Mouse (Mus musculus) neural tube, embryonic 10.5 days (tissue): ENCODE results near the gene Treml2.

ENCODE experiments used
- DNase-seq: peaks from one replicate; pipeline ENCODE4 v3.0.0-alpha.2; 2017; ENCODE audit warnings: low spot score; ENCODE audit errors: extremely low spot score

Treml2 gene

GRCm38 (mm10) chr17:48299203-48299602, at the start of gene Treml2:
TSS of gene Treml2 (plus strand) at chr17:48299498.
- no peak for DNase-seq

DNA sequence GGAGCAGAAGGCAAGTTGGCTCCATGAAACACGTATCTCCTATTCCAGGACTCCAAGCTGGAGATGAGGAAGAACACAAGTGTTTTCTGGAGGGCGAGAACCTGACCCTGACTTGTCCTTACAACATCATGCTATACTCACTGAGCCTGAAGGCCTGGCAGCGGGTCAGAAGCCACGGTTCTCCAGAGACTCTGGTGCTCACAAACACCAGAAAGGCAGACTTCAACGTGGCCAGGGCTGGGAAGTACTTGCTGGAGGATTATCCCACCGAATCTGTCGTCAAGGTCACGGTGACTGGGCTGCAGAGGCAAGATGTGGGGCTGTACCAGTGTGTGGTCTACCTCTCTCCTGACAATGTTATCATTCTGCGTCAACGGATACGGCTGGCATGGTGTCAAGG, 49.8 kb upstream of the Treml2 start:
- DNase-seq = no peak

DNA sequence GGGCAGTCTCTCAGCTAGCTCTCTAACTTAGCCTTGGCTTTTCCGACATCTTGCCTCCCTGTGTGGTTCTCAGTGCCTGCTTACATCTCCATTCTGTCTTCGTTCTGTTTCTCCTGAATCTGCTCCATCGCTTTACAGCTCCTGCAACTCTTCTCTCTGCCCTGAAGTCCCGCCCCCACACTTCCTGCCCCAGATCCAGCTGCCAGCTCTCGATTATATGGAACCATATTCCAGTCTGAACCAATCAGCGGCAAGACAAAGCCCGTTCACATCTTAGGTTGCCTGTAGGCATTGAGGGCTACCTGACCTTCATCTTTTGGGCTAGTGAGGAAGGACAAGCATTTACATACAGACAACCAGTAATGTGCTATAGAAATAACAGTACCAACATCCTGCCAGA, 48.7 kb upstream of the Treml2 start:
- no peak for DNase-seq

- DNase-seq = no peak
These were observed 42.7 kb upstream of the Treml2 start for GRCm38 (mm10) chr17:48256575-48256974.

- DNase-seq = no peak
These were observed 37.4 kb upstream of the Treml2 start for GRCm38 (mm10) chr17:48261868-48262267.

- DNase-seq = no peak
These were observed 35.4 kb upstream of the Treml2 start, which contains the start of gene Treml4 for GRCm38 (mm10) chr17:48263741-48264362. TSS of gene Treml4 (plus strand) at chr17:48264295.

DNA sequence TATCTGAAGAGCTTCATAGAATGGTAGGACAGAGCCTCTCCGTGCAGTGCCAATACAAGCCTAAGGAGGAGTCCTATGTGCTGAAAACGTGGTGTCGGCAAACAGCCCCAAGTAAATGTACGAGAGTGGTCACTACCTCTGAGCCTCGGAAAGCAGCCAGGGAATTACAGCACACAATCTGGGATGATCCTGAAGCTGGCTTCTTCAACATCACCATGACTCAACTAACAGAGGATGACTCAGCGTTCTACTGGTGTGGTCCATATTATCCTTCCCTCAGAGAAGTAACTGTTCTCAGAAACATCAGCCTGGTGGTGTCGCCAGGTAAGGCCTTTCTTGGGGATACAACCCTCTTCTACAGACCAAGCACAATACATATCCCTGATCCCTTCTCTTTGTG, 34.6 kb upstream of the Treml2 start:
- no peak for DNase-seq

- no peak for DNase-seq
These were observed 33.2 kb upstream of the Treml2 start for GRCm38 (mm10) chr17:48266138-48266537.

DNA sequence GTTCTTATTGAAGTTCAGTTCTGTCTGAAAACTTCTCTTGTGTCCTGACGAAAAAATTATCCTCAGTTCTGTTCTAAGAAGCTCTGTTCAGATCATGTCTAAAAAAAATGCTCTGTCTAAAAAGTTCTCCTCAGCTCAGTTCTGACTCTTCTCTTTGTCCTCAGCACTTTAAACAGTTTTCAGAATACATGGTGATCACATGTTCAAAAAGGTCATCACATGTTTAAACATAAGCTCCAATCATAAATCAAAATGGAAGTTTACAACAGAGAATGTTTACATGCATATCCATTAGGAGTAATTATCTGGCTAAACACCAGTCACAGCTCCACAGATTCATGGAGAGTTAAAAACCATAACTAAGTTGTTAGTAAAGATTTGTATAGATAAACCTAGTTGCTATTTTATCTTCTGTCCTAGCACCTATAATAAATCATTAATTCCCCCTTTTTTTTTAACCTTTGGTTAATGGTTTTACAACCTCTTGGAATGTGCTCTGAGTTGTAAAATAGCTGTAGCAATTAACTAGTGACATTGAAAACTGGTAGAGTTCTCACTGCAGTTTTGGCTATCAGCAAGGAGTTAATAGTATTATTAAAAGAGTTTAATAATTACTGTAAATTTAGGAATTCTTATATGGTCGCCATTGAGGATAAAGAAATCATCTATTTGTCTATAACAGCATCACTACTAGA, 32.5 kb upstream of the Treml2 start:
- no peak for DNase-seq

- no peak for DNase-seq
These were observed 31.7 kb upstream of the Treml2 start for GRCm38 (mm10) chr17:48267591-48267990.

DNA sequence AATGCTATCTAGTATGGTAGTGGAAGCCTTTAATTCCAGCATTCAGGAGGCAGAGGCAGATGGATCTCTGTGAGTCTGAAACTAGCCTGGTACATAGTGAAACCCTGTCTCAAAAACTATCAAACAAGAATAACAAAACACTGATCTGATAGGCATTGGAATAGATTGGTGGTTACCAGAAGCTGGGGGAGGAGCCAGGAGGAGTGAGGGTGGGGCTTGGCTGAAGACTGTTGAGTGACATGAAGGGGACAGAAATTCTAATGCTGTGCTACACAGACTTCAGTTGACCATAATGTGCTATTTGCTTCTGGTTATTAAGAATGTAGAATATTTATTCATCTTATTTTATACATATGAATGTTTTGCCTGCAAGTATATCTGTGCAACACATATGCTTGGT, 31.0 kb upstream of the Treml2 start:
- DNase-seq = no peak

DNA sequence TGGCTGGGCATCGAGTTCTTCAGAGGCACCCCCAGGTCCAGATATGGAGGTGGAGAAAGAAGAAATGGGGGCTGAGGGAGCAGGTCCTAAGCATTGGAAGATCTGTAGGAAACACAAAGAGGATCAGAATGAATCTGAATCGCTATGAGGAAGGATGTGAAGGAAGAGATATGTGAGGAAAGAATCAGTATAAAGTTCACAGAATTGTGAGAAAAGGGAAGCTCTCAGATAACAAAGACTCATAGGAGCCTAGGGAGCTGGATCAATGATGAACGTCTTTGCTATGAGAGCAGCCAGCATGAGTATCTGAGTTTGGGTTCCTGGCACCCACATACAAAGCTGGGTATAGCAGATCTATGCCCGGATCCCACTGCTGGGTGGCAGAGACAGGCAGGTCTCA, 29.5 kb upstream of the Treml2 start:
- no peak for DNase-seq

GRCm38 (mm10) chr17:48272158-48272557, 27.1 kb upstream of the Treml2 start:
- no peak for DNase-seq

DNA sequence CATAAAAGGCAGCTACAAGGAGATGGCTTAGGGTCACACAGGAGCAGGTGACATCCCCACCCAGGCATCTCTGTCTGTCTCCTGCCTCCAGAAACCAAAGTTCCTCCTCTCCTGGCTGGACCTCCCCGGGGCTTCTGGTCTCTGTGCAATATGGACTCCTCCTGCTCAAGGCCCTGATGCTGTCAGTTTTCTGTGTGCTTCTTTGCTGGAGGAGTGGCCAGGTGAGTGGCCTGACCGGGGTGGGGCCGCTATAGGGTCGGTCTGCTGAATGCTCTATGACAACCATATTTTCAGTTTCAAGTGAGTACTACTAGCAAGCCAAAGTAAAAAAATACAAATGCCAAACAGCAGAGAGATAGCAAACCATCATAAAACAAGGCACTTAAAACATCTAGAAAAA, 26.7 kb upstream of the Treml2 start:
- DNase-seq = no peak

GRCm38 (mm10) chr17:48274098-48274497, 25.2 kb upstream of the Treml2 start:
- no peak for DNase-seq

- DNase-seq = peak; percentile 78
These were observed 24.4 kb upstream of the Treml2 start for GRCm38 (mm10) chr17:48274885-48275284.

GRCm38 (mm10) chr17:48275736-48276135, 23.6 kb upstream of the Treml2 start:
- DNase-seq = no peak

GRCm38 (mm10) chr17:48278381-48278780, 20.9 kb upstream of the Treml2 start:
- DNase-seq = no peak

- no peak for DNase-seq
These were observed 20.3 kb upstream of the Treml2 start for GRCm38 (mm10) chr17:48279002-48279401.

DNA sequence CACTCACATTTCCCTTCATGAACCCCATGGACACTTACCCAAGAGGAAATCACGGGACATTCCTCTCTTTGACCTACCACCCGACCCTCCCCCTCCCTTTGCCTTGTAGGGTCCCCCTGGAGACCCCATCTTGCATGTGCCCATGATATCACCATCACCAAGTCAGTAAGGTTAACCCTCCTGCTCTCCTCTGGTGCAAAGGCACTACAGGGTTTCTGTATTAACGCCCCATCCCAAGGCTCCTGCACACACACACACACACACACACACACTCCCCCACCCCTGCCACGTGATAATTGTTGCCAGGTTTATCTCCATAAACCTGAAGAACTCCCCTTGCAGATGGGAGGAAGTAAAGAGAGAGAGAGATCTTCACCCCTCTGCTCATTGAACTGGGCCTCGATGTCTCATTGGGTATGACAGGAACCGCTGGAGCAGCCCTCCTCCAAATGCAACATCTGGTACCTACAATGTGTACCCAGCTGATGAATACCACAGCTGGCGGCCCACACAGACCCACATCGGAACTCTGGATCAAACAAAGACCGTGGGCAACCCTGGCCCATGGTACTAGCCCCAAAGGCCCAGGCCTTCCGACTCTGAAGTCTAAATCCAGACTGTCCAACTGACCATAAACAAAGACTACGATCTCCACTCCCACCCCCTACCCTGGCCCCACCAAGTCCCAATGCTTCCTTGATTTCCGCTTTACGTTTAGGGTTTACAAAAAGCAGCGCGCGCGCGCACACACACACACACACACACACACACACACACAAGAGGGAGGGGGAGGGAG, 18.2 kb upstream of the Treml2 start:
- peak; percentile 45 for DNase-seq

DNA sequence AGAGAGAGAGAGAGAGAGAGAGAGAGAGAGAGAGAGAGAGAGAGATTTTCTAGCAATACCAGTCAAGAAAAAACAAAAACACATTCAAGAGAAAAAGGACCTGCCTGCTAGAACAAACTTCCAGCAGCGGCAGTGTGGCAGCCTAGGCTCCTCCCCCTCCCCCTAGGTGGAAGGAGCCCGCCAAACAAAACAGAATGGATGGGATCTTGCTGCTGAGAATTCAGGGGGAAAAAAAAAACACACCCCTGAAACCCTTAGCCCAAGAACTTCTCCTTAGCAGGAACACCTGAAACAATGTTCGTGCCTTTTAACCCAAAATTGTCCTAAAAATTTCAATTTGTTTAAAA, 17.6 kb upstream of the Treml2 start:
- DNase-seq = peak; percentile 40

DNA sequence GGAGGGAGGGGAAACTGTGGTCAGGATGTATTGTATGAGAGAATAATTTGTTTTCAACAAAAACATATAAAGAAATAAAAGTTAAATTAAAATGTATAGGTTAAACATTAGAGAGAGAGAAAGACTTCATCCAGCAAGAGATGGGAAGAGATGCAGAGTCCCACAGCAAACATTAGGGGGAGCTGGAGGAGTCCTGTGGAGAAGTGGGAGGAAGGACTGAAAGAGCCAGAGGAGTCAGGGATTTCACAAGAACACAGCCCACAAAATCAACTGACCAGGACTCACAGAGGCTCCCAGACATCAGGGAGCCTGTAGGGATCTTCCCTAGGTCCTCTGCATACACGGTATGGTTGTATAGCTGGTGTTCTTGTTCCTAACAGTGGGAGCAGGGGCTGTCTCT, 12.5 kb upstream of the Treml2 start:
- no peak for DNase-seq
